Mouse (Mus musculus) 3T3-L1 (cell line): ENCODE measurements around the gene Acer3.

Source experiments
- DNase-seq: peaks from one replicate; pipeline ENCODE4 v3.0.0-alpha.2; 2015; ENCODE audit warnings: low read depth, low spot score

The Acer3 gene

DNA sequence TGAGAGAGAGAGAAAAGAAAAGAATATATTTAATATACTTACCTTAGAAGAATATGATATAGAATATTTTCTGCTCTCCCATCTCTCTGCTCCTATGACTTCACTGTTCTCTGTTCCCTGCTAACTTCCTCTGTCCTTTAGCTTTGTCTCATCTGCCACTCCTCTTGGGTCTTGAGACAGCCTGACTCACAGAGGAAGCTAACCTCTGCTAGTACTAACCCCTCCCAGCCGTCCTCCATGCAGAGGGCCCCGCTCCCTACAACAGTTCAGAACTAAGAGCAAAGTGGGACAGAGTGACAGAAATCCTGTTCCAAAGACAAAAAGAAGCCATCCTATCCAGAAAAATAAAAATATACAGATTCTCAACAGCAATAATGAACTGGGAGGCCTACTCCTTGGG, at the start of gene Acer3:
TSS of gene Acer3 (minus strand) at position 126 of the 400 bp plus-strand sequence.
- peak; percentile 20 for DNase-seq

DNA sequence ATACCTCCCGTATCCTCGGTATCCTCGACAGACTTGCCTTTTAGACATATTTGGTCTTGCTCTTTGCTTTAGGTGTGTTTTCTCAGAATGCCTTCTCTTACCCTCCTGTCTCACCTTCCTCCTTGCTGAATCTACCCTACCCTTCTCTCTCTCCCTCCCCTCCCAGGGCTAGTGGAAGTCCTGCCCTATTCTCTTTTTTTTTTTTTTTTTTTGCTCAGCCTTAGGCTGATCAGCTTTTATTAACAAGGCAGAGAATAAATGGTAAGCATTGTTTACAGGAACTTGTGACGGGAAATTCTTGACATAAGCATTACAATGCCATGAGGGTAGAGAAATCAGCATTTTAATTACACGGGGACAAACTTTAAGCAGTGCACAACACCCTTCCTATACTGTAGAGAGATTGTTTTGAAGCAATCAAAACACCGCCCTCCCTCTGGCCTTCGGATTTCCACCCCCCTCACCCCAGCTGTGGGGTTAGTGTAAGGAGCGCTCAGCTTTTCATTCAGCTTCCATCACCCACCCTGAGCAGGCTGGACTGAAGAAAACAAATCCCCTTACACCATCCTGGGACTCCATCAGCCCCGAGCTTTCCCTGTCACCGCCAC, 48.9 kb upstream of the Acer3 start:
- DNase-seq: no peak

DNA sequence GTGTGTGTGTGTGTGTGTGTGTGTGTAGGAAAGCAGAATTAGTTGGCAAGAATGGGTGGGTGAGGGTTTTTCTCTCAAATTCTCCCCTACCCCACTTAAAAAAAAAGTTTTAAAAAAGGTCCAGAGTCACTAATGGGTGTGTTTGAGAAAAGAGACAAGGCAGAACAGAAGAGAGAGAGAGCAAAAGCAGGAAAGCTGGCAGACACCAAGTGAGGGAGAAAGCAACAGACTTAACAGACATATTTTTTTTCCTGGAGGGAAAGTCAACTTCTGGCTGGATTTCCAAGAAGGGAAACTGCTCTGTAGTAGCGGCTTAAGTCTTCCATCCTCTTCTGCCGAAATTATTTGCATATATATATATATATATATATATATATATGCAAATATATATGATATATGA, 40.7 kb upstream of the Acer3 start:
- no peak for DNase-seq

DNA sequence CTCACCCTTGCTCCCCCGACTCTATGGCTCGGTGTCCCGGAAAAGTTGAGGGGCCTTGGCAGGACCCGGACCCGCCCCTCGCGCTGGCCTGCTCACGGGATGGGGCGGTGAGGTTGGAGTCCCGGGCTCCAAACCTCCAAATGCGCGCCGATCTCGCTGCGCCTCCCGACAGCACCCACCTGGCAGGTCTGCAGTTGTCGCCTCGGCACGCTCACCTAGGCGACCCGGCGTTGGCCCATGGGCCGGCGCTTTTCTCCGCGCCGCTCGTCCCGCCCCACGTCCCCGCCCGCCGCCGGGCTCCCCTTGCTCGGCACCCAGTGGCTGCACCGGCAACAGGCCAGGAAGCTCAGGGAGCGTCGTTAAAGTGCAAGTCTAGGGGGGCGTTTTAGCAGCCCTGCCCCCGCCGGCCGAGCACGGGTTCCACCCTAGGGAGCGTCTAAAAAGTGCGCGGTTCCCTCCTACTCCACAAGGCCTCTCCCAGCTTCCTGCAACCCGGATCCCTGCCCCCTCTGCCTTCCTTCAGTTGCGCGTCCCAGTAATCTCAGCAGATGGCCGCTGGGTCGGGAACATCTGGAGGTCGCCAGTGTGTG, 40.1 kb upstream of the Acer3 start, which contains the start of gene Tsku:
TSS of gene Tsku (minus strand) at position 266 of the 590 bp plus-strand sequence.
- DNase-seq: peak; percentile 97

DNA sequence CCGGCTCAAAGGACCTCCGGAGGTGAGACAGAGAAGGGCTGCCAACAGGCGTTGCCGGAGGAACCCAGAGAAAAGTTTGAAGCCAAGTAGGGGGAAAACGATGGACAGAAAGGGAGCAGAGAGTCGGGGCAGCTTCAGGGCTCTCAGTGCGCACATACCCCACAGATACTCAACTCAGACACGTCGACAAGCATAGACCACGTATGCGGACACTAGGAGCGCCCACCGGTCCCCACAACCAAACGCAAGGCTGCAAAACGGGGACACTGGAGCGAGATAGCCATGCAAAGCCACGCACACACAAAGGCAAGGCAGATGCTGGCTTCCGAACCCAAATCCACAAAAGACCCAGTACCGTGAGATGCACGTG, 39.6 kb upstream of the Acer3 start:
- DNase-seq: peak; percentile 48

DNA sequence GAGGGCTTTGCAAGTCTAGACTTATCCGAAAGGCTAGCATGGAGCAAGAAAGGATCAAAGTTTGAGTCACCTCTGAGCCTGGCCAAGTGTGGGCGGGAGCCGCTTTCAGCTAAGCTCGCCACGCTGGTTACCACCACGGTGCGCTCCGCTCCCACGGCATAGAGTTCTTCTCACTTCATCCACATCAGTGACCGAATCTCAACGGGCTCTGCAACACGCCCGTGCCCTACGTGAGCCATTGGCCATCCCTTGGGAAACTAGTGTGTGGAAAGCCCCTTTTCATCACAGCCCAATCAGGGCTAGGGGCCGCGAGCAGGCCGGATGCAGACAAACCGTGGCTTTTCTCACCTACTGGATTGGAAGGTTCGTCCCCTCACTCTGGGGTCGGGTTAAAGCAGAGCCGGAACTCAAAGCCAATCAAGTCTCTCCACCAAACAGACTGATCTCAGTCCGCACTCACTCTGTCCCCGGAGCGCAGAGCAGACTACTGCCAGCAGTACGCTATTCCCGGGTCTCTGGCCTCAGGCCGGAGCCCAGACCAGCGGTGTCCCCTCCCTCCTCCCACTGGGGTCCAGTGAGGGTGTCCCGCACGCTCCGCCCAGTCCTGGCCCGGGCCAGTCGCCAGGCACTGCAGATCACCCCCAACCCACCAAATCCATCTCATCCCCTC, 39.1 kb upstream of the Acer3 start:
- DNase-seq: peak; percentile 86

DNA sequence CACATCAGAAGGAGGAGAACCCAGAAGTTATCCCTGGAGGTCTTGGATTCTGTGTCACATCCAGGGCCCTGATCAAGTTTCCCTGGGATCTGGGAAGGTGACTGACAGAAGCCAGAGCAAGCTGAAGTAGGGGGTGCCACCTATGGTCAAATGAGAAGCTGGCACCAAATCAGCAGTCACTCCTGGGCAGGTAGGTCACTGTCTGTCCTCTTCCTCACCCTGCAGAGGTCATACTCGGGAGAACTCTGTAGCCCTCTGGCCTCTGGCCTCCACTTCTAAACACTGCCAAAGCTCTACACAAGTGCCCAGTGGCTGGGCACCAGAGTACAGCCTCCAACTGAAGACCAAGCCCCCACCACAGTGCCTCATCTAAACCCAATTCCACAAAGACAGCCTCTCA, 37.0 kb upstream of the Acer3 start:
- no peak for DNase-seq

DNA sequence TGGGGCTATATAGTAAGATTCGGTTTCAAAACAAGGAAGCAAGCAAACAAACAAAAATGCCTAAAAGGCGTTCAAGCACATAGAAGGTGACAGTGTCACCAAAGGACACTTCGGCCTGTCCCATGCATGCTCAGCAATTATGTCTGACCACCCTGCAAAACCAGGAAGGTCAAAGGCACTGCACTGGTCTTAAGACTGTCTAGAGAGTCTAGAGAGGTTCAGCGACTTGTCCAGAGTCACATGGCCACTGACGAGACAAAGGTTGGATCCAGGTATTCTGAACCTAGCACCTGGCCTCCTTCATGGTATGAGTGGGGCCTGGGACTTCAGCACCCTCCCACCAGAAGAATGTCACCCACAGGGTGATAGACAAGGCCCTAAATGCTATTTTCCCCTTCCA, 36.3 kb upstream of the Acer3 start:
- DNase-seq: no peak

DNA sequence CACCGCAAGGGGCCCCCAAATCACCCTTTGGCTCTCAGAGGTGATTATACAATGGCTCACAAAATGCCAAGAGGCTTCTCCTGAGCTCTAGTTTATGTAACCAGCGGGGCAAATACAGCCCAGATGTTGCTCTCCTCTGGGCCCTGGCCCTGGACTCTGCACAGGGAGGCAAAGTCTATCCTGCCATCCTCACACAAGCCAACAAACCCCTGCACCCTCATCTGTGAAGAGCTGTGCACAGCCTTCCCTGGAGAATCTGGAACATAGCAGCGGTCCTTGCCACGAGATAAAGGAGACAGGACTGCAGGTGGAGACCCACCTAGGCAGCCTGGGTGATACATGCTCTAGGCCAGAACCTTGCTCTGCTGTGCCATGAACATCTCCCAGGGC, 33.9 kb upstream of the Acer3 start:
- DNase-seq: peak; percentile 19

DNA sequence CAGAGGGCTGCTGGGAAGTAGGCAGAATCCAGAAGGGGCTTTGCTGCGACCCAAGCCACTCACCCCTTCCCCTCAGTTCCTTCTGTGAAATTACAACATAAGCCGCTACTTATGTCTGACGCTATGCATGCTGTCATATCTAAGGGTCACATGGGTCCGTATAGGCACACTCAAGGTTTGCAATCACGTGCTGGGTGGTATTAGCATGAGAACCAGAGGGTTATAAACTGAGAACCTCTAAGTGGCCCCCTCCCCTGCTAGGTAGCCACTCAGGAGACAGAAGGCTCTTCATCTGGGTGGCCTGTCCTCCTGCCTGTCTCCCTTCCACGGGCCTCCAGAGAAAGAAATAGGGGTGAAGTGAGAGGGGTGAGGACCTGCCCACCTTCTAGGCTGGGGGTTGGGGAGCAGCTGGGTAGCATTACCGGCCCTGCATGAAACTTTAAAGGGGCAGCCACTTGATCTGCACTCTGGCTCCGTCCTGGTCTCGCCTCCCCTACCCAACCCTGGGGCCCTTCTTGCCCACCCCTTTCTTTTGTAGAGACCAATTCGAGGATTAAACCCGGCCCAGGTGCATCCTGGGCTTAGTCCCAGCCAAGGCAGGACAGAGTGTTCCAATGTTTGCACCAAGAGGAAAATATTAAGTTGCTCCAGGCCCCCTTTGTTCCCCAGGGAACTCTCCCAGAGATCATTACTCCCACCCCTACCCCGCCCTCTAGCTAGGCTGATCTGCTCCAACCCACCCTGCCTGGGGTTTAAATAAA, 33.3 kb upstream of the Acer3 start:
- DNase-seq: no peak

DNA sequence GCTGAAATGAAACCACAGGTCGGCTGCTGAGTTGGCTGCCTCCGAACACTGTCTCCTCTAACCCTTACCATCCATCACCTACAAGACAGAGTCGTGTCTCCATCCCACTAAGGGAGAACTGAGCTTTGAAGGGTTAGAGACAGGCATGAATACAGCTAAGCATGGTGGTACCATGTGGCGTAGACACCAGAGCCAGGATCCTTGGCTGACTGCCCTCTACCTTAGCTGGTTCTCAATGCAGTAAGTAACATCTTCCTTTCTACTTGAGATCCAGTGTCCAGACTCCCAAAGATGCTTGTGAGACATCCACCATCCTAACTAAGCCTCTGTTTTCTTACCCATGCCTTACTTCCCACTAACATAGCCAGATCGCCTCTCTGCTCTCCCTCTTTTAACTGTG, 32.6 kb upstream of the Acer3 start:
- no peak for DNase-seq

DNA sequence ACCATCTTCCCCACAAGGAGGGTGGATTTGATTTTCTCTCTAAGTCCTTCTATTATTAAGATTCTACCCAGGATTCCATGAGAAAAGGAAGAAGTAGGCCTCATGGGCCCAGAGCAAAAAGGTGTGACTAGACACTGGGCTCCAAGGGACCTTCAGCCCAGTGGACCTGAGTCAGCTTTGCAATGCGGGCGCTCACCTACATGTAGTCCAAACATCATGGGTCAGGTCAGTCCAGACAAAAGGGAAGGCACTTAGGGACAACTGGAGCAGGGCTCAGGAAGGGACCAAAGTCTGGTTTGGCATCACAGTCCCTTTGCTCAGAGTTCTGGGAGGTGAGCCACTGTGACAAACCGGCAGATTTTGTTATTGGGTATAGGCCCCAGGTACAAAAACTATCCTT, 30.5 kb upstream of the Acer3 start:
- no peak for DNase-seq

DNA sequence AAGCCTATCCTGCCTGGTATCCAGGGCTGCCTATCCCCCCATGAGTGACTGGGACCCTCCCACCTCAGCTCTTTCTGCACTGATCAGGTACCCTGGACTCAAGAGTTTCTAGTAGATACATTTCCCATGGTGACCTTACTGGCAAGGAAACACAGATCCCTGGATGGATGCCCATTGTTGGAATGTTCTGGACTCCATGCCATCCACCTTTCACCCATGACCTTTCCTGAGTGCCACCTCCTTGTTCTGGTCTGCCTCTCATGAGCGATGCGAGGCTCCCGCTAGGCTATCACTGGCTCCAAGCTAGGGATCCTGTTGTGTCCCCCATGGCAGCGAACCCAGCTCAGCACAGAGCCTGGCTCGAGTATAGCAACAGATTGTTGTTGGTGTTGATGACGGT, 28.8 kb upstream of the Acer3 start:
- DNase-seq: no peak

DNA sequence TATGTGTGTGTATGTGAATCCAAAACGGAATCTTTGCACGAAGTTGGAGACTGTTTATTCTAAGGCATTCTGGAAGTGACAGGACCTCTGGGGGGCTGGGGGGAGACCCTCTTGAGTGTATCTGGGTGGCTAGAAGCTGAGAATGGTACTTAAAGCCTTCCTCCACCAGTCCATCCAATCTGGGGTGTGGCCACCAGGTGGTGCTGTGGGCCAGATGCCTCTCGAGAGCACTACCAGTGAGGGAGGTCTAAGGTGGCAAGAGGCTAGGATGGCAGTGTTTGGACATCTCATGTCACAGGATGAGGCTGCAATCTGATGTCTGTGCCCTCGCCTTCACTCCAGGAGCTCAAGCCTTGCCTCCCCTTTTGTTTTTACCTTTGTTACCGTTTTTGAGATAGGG, 28.1 kb upstream of the Acer3 start:
- peak; percentile 83 for DNase-seq

DNA sequence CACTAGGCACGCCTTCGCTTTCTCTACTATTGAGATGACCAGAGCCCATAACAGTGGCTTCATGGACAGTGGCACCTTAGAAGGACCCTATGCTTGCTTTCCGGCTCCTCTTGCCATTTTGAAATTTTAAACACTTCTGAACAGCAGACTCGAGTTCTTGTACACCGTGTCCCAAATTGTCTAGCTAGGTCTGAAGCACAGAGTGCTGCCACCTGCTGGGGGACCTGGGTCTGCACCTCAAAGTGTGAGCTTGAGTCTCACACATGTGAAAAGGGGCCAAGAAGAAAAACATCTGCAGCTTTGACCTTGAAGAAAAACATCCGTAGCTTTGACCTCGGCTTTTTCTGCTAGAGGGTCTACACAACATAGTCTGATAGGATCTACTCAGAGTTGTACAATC, 27.0 kb upstream of the Acer3 start:
- DNase-seq: peak; percentile 77

DNA sequence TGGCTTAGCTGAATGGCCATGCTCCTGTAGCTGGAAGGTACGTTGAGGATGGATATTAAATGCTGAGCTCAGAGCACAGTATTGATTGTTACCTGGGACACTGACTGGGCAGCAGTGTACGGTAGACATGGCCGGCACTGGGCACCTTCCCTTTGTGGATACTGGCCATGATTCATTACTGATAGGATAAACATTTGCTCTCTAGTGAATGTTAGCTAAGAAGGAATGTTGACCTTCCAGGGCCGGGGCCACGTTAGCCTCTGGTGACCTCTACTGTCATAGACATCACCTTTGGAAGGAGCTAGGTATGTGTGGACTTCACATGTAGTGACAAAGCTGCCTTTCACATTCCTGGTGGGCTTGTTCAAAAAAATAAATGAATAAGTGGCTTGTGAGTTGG, 26.5 kb upstream of the Acer3 start:
- DNase-seq: no peak

DNA sequence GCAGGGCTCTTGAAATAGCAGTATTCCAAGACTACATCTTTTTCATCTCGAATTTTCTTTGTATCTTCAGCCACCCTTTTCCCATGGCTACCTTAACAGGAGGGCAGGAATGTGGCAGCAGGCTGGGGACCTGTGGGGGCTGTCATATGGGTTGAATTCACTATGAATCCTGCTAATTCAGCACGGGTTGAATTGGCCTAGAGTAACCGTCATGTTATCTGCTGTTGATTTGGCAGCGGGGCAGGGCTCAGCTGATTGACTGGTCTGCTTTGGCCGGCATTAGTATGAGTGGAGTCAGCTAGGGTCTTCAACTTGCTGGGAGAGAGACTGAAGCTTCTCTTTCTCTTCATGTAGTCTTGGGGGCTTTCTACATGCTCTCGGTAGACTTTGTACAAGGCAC, 24.0 kb upstream of the Acer3 start:
- DNase-seq: no peak

DNA sequence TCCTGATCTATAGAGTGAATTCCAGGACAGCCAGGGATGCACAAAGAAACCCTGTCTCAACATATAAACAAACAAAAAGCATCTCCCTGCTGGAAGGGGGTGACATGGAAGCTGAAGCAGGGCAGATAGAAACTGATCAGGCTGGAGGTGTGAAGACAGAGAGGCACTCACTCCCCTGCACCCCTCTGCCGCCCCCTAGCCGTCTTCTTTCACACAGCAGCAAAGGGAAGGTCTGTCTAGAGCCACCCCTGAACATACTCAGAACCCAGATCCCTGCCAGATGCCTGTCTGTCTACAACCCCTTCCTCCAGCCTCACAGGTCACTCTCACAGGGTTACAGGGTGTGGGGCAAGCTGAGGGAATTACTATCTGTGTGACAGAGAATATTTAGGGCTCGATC, 23.4 kb upstream of the Acer3 start:
- peak; percentile 53 for DNase-seq

DNA sequence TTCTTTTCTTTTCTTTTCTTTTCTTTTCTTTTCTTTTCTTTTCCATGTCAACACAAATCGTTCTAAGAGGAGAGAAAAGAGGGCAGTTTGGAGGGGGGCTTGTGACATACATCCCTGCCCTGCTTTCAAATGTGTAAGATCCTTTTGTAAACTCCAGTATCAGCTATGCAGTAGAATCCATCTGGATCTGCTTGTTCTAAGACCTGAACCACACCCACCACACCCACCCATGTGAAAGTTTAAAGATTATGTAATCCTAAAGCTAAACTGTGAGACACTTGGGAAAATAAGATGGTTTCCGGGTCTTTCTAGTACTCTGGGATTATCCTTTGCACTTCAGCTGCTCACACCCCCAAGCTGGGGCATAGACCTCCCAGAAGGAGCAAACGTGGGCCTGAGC, 21.2 kb upstream of the Acer3 start:
- no peak for DNase-seq

DNA sequence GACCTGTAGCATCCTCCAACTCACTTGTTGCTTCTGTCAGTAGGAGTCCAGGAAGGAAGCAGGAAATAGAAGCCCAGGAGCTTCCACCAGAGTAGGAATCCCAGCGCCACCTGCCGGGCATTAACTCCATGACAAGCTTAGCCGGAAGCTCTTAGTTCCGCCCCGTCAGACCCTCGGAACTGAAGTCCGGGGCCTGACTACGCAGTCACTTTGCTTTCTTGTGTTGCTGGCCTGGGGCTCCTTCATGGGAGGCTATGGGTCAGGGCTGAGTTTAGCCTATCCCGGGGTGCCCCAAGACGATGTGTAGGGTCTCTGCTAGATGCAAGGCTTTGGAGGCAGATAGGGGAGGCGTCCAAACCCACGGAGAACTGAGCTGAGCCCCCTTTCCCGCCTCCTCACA, 20.5 kb upstream of the Acer3 start:
- DNase-seq: peak; percentile 89

DNA sequence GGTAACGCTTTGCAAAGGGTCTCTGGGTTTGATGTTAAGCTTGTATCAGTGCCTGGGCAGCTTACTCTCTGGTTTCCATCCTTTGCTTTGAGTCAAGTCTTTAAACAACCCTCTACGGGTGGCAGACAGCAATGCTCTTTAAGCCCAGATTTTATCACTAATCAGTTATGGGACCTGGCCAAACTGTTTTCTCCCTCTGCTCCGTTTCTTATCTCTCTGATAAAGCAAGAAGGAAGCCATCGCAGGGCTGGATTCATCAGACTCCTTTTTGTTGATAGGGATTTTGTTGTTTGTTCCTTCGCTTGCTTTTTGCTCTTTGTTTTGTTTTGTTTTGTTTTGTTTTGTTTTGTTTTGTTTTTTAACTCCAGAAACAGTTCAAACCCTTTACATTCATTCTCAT, 19.3 kb upstream of the Acer3 start:
- DNase-seq: no peak

DNA sequence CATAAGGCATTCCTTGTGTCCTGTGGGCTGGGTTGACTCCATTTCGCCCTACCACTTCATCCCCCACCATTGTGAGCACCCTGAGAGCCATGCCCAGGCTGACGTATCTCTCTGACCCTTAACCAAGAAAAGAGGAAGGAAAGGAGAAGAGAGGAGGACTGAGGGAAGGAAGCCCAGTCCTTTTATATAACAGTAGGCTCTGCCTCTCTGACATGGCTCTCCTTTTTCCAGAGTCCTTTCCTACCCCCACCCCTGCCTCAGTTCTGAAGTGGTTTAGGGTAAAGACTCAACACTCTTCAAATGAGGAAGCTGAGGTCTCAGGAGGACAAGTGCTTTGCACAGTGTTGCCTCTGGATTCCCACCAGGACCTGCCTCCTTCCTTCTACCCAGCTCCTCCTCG, 13.0 kb upstream of the Acer3 start:
- DNase-seq: no peak

DNA sequence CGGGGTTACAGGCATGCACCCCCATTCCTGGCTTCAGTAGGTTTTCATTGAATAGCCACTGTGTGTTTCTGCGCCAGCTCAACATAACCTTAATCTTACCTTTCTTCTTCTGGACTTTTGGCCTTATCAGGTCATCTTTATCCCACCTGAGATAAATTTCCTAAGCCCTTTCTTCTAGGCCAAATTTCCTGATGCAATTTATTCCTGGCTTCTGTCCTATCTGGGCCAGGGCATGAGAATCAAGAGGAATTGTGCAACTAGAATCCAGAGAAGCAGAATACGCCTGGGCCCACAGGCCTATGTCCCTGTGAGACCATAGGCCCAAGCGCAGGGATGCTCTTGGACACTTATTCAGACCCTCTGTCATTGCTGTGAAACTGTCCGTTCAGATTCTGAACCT, 12.5 kb upstream of the Acer3 start:
- DNase-seq: no peak
